Mouse (Mus musculus) CD4-positive, CD25-positive, alpha-beta regulatory T cell, adult 4 months (primary cell): ENCODE measurements around the gene Gm11060. TPM values are rescaled to one million over a fixed set of nuclear protein-coding genes. Genes with fewer than 3 reads are reported as not detected.

Experiments used
- polyA plus RNA-seq, 2 experiments: library from polyadenylated mRNA; unstranded; fragments of 100-300 nt; shearing (Covaris generic); gene quantifications; one replicate each; pipeline ENCODE4 v1.2.1; 2017

Gm11060 gene
- polyA plus RNA-seq, 2 experiments from 2014 or later: not detected

Other genes starting within 250 kb of the Gm11060 start
- gene Prrg4, start 242.1 kb upstream of the Gm11060 start, polyA plus RNA-seq: 1 to 10 TPM; 1.2 to 2.0 TPM
- 1 to 10 TPM; 3.4 to 4.5 TPM for gene Ccdc73, start 224.2 kb upstream of the Gm11060 start, polyA plus RNA-seq
- 100 to 1,000 TPM; 357 to 364 TPM for gene Eif3m, start 74.9 kb upstream of the Gm11060 start, polyA plus RNA-seq
- not detected for gene Wt1, start 34.5 kb downstream of the Gm11060 start, polyA plus RNA-seq
- gene Them7, start 132.3 kb downstream of the Gm11060 start, polyA plus RNA-seq: not detected